Mouse (Mus musculus) ES-E14 (cell line): ENCODE results near the gene Usp29.

ENCODE experiments used
- CHD2 ChIP-seq: IDR thresholded peaks from 2 replicates; pipeline ENCODE4 v1.6.1; 2014; ENCODE audit warnings: mild to moderate bottlenecking, low read depth, low read length, inconsistent platforms
- MAFK ChIP-seq: IDR thresholded peaks from 2 replicates; pipeline ENCODE4 v1.6.1; 2014; ENCODE audit warnings: mild to moderate bottlenecking, low read depth, low read length, inconsistent platforms; ENCODE audit not compliant: insufficient read depth
- ZNF384 ChIP-seq: IDR thresholded peaks from 2 replicates; pipeline ENCODE4 v1.6.1; 2012; ENCODE audit warnings: low read depth, low read length, inconsistent platforms

- TF ChIP-seq ZNF384, result no peak
- peak; percentile 29; the same call in 1 of the 2 replicates for TF ChIP-seq MAFK
- no peak for TF ChIP-seq CHD2
Measured at GRCm38 (mm10) chr7:6937040-6937439, 206.7 kb downstream of the Usp29 start.
